Mouse (Mus musculus): ENCODE results near the gene Fibp.
A peak's percentile ranks its signal among the peaks of the same experiment; 100 is the strongest.

GRCm38 (mm10) chr19:5451766-5452165 is 8.6 kb upstream of the Fibp start:
- TF ChIP-seq CTCF (IDR thresholded peaks at IDR 0.05) (no peak), POLR2A (IDR thresholded peaks at IDR 0.05; ENCODE audit: insufficient read depth, low read depth, low read length) (0 out of 2 replicates have a peak, but pooled peaks have one; percentile 35)

Data from heart, adult 2 months (tissue).